Mouse (Mus musculus): ENCODE measurements around the gene Gm20538. TPM values are rescaled to one million over a fixed set of nuclear protein-coding genes. Genes with fewer than 3 reads are reported as not detected.

Gm20538 gene
- total and polyA plus RNA-seq, 3 experiments, result not detected

GRCm38 (mm10) chr19:44582638-44583309 is 30.1 kb upstream of the Gm20538 start:
- peak; percentile 90 for DNase-seq (ENCODE audit: low read depth, low spot score)
- no peaks in the 10 kb centered on the region for H3K79me2 ChIP-seq (ENCODE audit: control insufficient read depth, insufficient read depth, low read length, poor library complexity)
- H3K4me3 ChIP-seq (ENCODE audit: control insufficient read depth in 1 of 2, insufficient read depth in 1 of 2, low read depth in 2 of 2, low read length in 2 of 2), result no peak overlapping the region
- no peaks in the 10 kb centered on the region for H3K9me3 ChIP-seq (replicated peaks; ENCODE audit: insufficient read depth, low read length)
- no peak overlapping the region for H3K27ac ChIP-seq (ENCODE audit: control insufficient read depth, low read depth, low read length)
- H3K36me3 ChIP-seq (ENCODE audit: control insufficient read depth in 1 of 2, insufficient read depth in 2 of 2, low read length in 2 of 2), result no peaks in the 10 kb centered on the region
- TF ChIP-seq ZC3H11A (IDR thresholded peaks at IDR 0.05; ENCODE audit: low read depth, low read length) (peak; percentile 88), BHLHE40 (IDR thresholded peaks at IDR 0.05; ENCODE audit: borderline replicate concordance, low read depth, low read length) (peak; percentile 58; the same call in 1 of the 2 replicates), RCOR1 (IDR thresholded peaks at IDR 0.05; ENCODE audit: low read depth, low read length) (no peak), CTCF (IDR thresholded peaks at IDR 0.05 in 2 of 3, conservative IDR thresholded peaks at IDR 0.05 in 1 of 3; ENCODE audit: control insufficient read depth in 1 of 3, insufficient read depth in 1 of 3, low read depth in 2 of 3, low read length in 3 of 3, poor library complexity in 1 of 3, severe bottlenecking in 1 of 3) (peak; percentile 100), USF1 (IDR thresholded peaks at IDR 0.05; ENCODE audit: low read depth, low read length) (0 out of 2 replicates have a peak, but pooled peaks have one; percentile 25), GATA1 (IDR thresholded peaks at IDR 0.05; ENCODE audit: low read depth, low read length) (0 out of 2 replicates have a peak, but pooled peaks have one; percentile 5), HCFC1 (IDR thresholded peaks at IDR 0.05; ENCODE audit: low read depth, low read length) (0 out of 2 replicates have a peak, but pooled peaks have one; percentile 36), RAD21 (IDR thresholded peaks at IDR 0.05; ENCODE audit: low read depth, low read length) (peak; percentile 99), GABPA (IDR thresholded peaks at IDR 0.05; ENCODE audit: low read depth, low read length) (no peak), USF2 (IDR thresholded peaks at IDR 0.05; ENCODE audit: borderline replicate concordance in 1 of 2, insufficient read depth in 1 of 2, low read depth in 1 of 2, low read length in 2 of 2) (no peak), NELFE (IDR thresholded peaks at IDR 0.05; ENCODE audit: low read depth, low read length) (0 out of 2 replicates have a peak, but pooled peaks have one; percentile 4), MYC (IDR thresholded peaks at IDR 0.05; ENCODE audit: low read depth, low read length) (0 out of 2 replicates have a peak, but pooled peaks have one; percentile 20), SMC3 (IDR thresholded peaks at IDR 0.05; ENCODE audit: low read depth, low read length) (peak; percentile 99)
- H3K4me1 ChIP-seq (ENCODE audit: control insufficient read depth in 1 of 2, insufficient read depth in 2 of 2, low read length in 2 of 2), result no peaks in the 10 kb centered on the region
- H3K27me3 ChIP-seq (ENCODE audit: control insufficient read depth in 1 of 2, insufficient read depth in 2 of 2, low read length in 2 of 2), result no peaks in the 10 kb centered on the region; a peak in 1 of 4 replicates
- H3K9ac ChIP-seq (ENCODE audit: control insufficient read depth, low read depth, low read length, poor library complexity, severe bottlenecking), result no peak overlapping the region

GRCm38 (mm10) chr19:44582103-44582502 is 29.5 kb upstream of the Gm20538 start:
- no peaks in the 10 kb centered on the region for H3K4me1 ChIP-seq (ENCODE audit: control insufficient read depth in 1 of 2, insufficient read depth in 2 of 2, low read length in 2 of 2)
- DNase-seq (ENCODE audit: low read depth, low spot score), result no peak

More at GRCm38 (mm10) chr19:44582103-44582502, 29.5 kb upstream of the Gm20538 start:
- no peak overlapping the region for H3K4me3 ChIP-seq (ENCODE audit: control insufficient read depth in 1 of 2, insufficient read depth in 1 of 2, low read depth in 2 of 2, low read length in 2 of 2)
- no peak overlapping the region for H3K9ac ChIP-seq (ENCODE audit: control insufficient read depth, low read depth, low read length, poor library complexity, severe bottlenecking)
- no peak overlapping the region for H3K27ac ChIP-seq (ENCODE audit: control insufficient read depth, low read depth, low read length)
- H3K79me2 ChIP-seq (ENCODE audit: control insufficient read depth, insufficient read depth, low read length, poor library complexity), result no peaks in the 10 kb centered on the region
- TF ChIP-seq NELFE (IDR thresholded peaks at IDR 0.05; ENCODE audit: low read depth, low read length) (no peak), RAD21 (IDR thresholded peaks at IDR 0.05; ENCODE audit: low read depth, low read length) (no peak), POLR2AphosphoS2 (IDR thresholded peaks at IDR 0.05; ENCODE audit: low read length) (no peak), CTCF (IDR thresholded peaks at IDR 0.05 in 2 of 3, conservative IDR thresholded peaks at IDR 0.05 in 1 of 3; ENCODE audit: control insufficient read depth in 1 of 3, insufficient read depth in 1 of 3, low read depth in 2 of 3, low read length in 3 of 3, poor library complexity in 1 of 3, severe bottlenecking in 1 of 3) (no peak), BHLHE40 (IDR thresholded peaks at IDR 0.05; ENCODE audit: borderline replicate concordance, low read depth, low read length) (no peak), ZNF384 (IDR thresholded peaks at IDR 0.05; ENCODE audit: low read depth, low read length) (no peak), ZKSCAN1 (IDR thresholded peaks at IDR 0.05; ENCODE audit: low read depth, low read length) (no peak), NRF1 (IDR thresholded peaks at IDR 0.05; ENCODE audit: insufficient read depth, low read depth, low read length, poor library complexity, severe bottlenecking) (no peak), TBP (IDR thresholded peaks at IDR 0.05; ENCODE audit: low read depth, low read length) (no peak), ETS1 (IDR thresholded peaks at IDR 0.05; ENCODE audit: low read depth, low read length) (no peak), POLR2A (IDR thresholded peaks at IDR 0.05; ENCODE audit: control insufficient read depth in 1 of 2, insufficient read depth in 1 of 2, low read depth in 1 of 2, low read length in 2 of 2, poor library complexity in 1 of 2) (no peak), MEF2A (IDR thresholded peaks at IDR 0.05; ENCODE audit: extremely low read depth, insufficient replicate concordance, low read depth, low read length, poor library complexity, severe bottlenecking) (no peak)
- no peaks in the 10 kb centered on the region; a peak in 1 of 4 replicates for H3K27me3 ChIP-seq (ENCODE audit: control insufficient read depth in 1 of 2, insufficient read depth in 2 of 2, low read length in 2 of 2)
- H3K36me3 ChIP-seq (ENCODE audit: control insufficient read depth in 1 of 2, insufficient read depth in 2 of 2, low read length in 2 of 2), result no peaks in the 10 kb centered on the region
- H3K9me3 ChIP-seq (replicated peaks; ENCODE audit: insufficient read depth, low read length), result no peaks in the 10 kb centered on the region

Data from MEL (cell line).